Mouse (Mus musculus): ENCODE data around the gene Rnf13.

GRCm38 (mm10) chr3:57714151-57714550 lies 21.7 kb upstream of the Rnf13 start:
- TF ChIP-seq HCFC1 (IDR thresholded peaks at IDR 0.05; ENCODE audit: borderline replicate concordance, insufficient read depth, low read length) (no peak), CHD2 (IDR thresholded peaks at IDR 0.05; ENCODE audit: low read depth, low read length) (no peak), MAFK (IDR thresholded peaks at IDR 0.05; ENCODE audit: insufficient read depth, low read depth, low read length) (no peak)

Data from ES-E14 (cell line).